Mouse (Mus musculus) midbrain, embryonic 14.5 days (tissue): ENCODE results near the gene Skap1. TPM values are rescaled to one million over a fixed set of nuclear protein-coding genes. Genes with fewer than 3 reads are reported as not detected.

Source experiments
- ATAC-seq: fragments of 200-750 bp; cut with Nextera tagmentation; 2 replicates; pipeline ENCODE4 v1.8.0; 2017; ENCODE audit warnings: moderate number of reproducible peaks, moderate library complexity; ENCODE audit not compliant: low FRiP score, low TSS enrichment
- DNase-seq: peaks from one replicate; pipeline ENCODE4 v3.0.0-alpha.2; 2015
- H3K27ac ChIP-seq: fragments of 300-500 bp; sonication (generic); replicated peaks from 2 replicates; pipeline ENCODE4 v1.5.1; 2014; ENCODE audit warnings: mild to moderate bottlenecking, low read depth, low read length, moderate library complexity
- H3K27me3 ChIP-seq: fragments of 300-500 bp; sonication (generic); 2 replicates; pipeline ENCODE4 v1.6.1; 2014; ENCODE audit warnings: low read length, control low read depth, mixed read lengths; ENCODE audit not compliant: control insufficient read depth, insufficient read depth
- H3K36me3 ChIP-seq: fragments of 300-500 bp; sonication (generic); 2 replicates; pipeline ENCODE4 v1.6.1; 2014; ENCODE audit warnings: low read length, control low read depth; ENCODE audit not compliant: control insufficient read depth, insufficient read depth
- H3K4me1 ChIP-seq: fragments of 300-500 bp; sonication (generic); 2 replicates; pipeline ENCODE4 v1.6.1; 2014; ENCODE audit warnings: mild to moderate bottlenecking, antibody characterized with exemption, low read length, control low read depth; ENCODE audit not compliant: control insufficient read depth, insufficient read depth
- H3K4me2 ChIP-seq: fragments of 300-500 bp; sonication (generic); 2 replicates; pipeline ENCODE4 v1.6.1; 2014; ENCODE audit warnings: mild to moderate bottlenecking, low read length, moderate library complexity
- H3K4me3 ChIP-seq: fragments of 300-500 bp; sonication (generic); replicated peaks from 2 replicates; pipeline ENCODE4 v1.5.1; 2014; ENCODE audit warnings: low read depth, low read length
- H3K9ac ChIP-seq: fragments of 300-500 bp; sonication (generic); replicated peaks from 2 replicates; pipeline ENCODE4 v1.6.1; 2014; ENCODE audit warnings: mild to moderate bottlenecking, low read length, moderate library complexity
- H3K9me3 ChIP-seq: fragments of 300-500 bp; sonication (generic); 2 replicates; pipeline ENCODE4 v1.6.1; 2016; ENCODE audit warnings: low read length, control low read depth, mixed read lengths; ENCODE audit not compliant: control insufficient read depth
- WGBS: fragments of 180-500 bp; shearing (Covaris S2); extraction: QIAGEN DNeasy Blood & Tissue Kit; methylation state at CpG from one replicate; pipeline ENCODE4 v1.1.7; 2014; 5-methylcytosine and 5-hydroxymethylcytosine counted together
- polyA plus RNA-seq: library from polyadenylated mRNA; unstranded; fragments of >200 nt; fragmentation: Nextera tagmentation; extraction: Ambion mirVana; gene quantifications from 2 replicates; pipeline ENCODE4 v1.2.1, GENCODE M21; 2014

Skap1 gene
- polyA plus RNA-seq, 1 experiment from 2014 or later = 2.9 TPM

GRCm38 (mm10) chr11:96589828-96590227 is 125.4 kb downstream of the Skap1 start:
- no peaks in the 10 kb centered on the region for H3K36me3 ChIP-seq
- 82% methylated on average over 3 of the region's 3 CpGs for WGBS
- no peaks in the 10 kb centered on the region for H3K27me3 ChIP-seq
- no peak for ATAC-seq
- H3K9ac ChIP-seq = no peak overlapping the region
- no peak overlapping the region for H3K4me3 ChIP-seq
- H3K4me1 ChIP-seq = no peaks in the 10 kb centered on the region
- no peaks in the 10 kb centered on the region for H3K9me3 ChIP-seq
- H3K4me2 ChIP-seq = no peak overlapping the region
- no peak for DNase-seq
- no peak overlapping the region for H3K27ac ChIP-seq

GRCm38 (mm10) chr11:96595890-96596289 is 131.5 kb downstream of the Skap1 start:
- WGBS = 32% methylated on average over 12 of the region's 12 CpGs

GRCm38 (mm10) chr11:96596301-96596700 is 131.9 kb downstream of the Skap1 start:
- Histone ChIP-seq H3K36me3 (no peaks in the 10 kb centered on the region), H3K27me3 (no peaks in the 10 kb centered on the region), H3K27ac (peak overlapping the region; percentile 14; the same call in 1 of the 2 replicates), H3K4me1 (peaks cover 14% of the 10 kb centered on the region), H3K4me3 (0 out of 2 replicates have a peak overlapping the region, but pooled peaks have one; percentile 4), H3K9ac (no peak overlapping the region), H3K4me2 (peak overlapping the region; percentile 38), H3K9me3 (no peaks in the 10 kb centered on the region)
- DNase-seq (peak; percentile 40), ATAC-seq (no peak)
- 12% methylated on average over 6 of the region's 6 CpGs for WGBS

More at GRCm38 (mm10) chr11:96595890-96596289, 131.5 kb downstream of the Skap1 start:
- H3K4me2 ChIP-seq = peak overlapping the region; percentile 38
- H3K27ac ChIP-seq = peak overlapping the region; percentile 14; the same call in 1 of the 2 replicates
- H3K9me3 ChIP-seq = no peaks in the 10 kb centered on the region
- no peak overlapping the region for H3K9ac ChIP-seq
- DNase-seq (peak; percentile 40), ATAC-seq (no peak)
- H3K4me3 ChIP-seq = 0 out of 2 replicates have a peak overlapping the region, but pooled peaks have one; percentile 4
- no peaks in the 10 kb centered on the region for H3K36me3 ChIP-seq
- peaks cover 14% of the 10 kb centered on the region for H3K4me1 ChIP-seq
- no peaks in the 10 kb centered on the region for H3K27me3 ChIP-seq

- 74% methylated on average over 3 of the region's 3 CpGs for WGBS
- Histone ChIP-seq H3K4me2 (no peak overlapping the region), H3K27ac (no peak overlapping the region), H3K4me1 (no peaks in the 10 kb centered on the region), H3K4me3 (no peak overlapping the region), H3K9ac (no peak overlapping the region), H3K9me3 (no peaks in the 10 kb centered on the region), H3K36me3 (no peaks in the 10 kb centered on the region), H3K27me3 (no peaks in the 10 kb centered on the region)
- ATAC-seq (no peak), DNase-seq (no peak)
These were observed 138.4 kb downstream of the Skap1 start for GRCm38 (mm10) chr11:96602806-96603205.

GRCm38 (mm10) chr11:96604306-96604705 is 139.9 kb downstream of the Skap1 start:
- Histone ChIP-seq H3K4me3 (no peak overlapping the region), H3K4me2 (no peak overlapping the region), H3K27ac (no peak overlapping the region), H3K36me3 (no peaks in the 10 kb centered on the region), H3K9me3 (no peaks in the 10 kb centered on the region), H3K4me1 (no peaks in the 10 kb centered on the region), H3K9ac (no peak overlapping the region), H3K27me3 (no peaks in the 10 kb centered on the region)
- no peak for ATAC-seq
- WGBS = 72% methylated on average over 6 of the region's 6 CpGs
- DNase-seq = no peak

GRCm38 (mm10) chr11:96604751-96605450 is 140.5 kb downstream of the Skap1 start:
- no peaks in the 10 kb centered on the region for H3K9me3 ChIP-seq
- H3K4me2 ChIP-seq = no peak overlapping the region
- H3K9ac ChIP-seq = no peak overlapping the region
- ATAC-seq (no peak), DNase-seq (no peak)
- H3K4me1 ChIP-seq = no peaks in the 10 kb centered on the region
- no peaks in the 10 kb centered on the region for H3K27me3 ChIP-seq
- no peak overlapping the region for H3K4me3 ChIP-seq
- no peak overlapping the region for H3K27ac ChIP-seq
- WGBS = 66% methylated on average over 7 of the region's 7 CpGs
- H3K36me3 ChIP-seq = no peaks in the 10 kb centered on the region

GRCm38 (mm10) chr11:96605516-96605915 is 141.1 kb downstream of the Skap1 start:
- Histone ChIP-seq H3K9ac (no peak overlapping the region), H3K9me3 (no peaks in the 10 kb centered on the region), H3K36me3 (no peaks in the 10 kb centered on the region), H3K27me3 (no peaks in the 10 kb centered on the region), H3K4me2 (no peak overlapping the region), H3K27ac (no peak overlapping the region), H3K4me1 (no peaks in the 10 kb centered on the region), H3K4me3 (no peak overlapping the region)
- ATAC-seq (no peak), DNase-seq (no peak)
- WGBS = 85% methylated on average over 6 of the region's 6 CpGs

- H3K4me2 ChIP-seq = no peak overlapping the region
- H3K9ac ChIP-seq = no peak overlapping the region
- no peak overlapping the region for H3K27ac ChIP-seq
- DNase-seq (no peak), ATAC-seq (no peak)
- no peaks in the 10 kb centered on the region for H3K9me3 ChIP-seq
- no peaks in the 10 kb centered on the region for H3K4me1 ChIP-seq
- H3K36me3 ChIP-seq = no peaks in the 10 kb centered on the region
- 77% methylated on average over 11 of the region's 11 CpGs for WGBS
- H3K27me3 ChIP-seq = no peaks in the 10 kb centered on the region
- no peak overlapping the region for H3K4me3 ChIP-seq
These were observed 148.2 kb downstream of the Skap1 start for GRCm38 (mm10) chr11:96612596-96612995.

- DNase-seq (no peak), ATAC-seq (no peak)
- Histone ChIP-seq H3K27me3 (no peaks in the 10 kb centered on the region), H3K36me3 (no peaks in the 10 kb centered on the region), H3K27ac (no peak overlapping the region), H3K4me2 (no peak overlapping the region), H3K9me3 (no peaks in the 10 kb centered on the region), H3K4me3 (no peak overlapping the region), H3K9ac (no peak overlapping the region), H3K4me1 (peaks cover 18% of the 10 kb centered on the region; the same call in 1 of the 2 replicates)
- 76% methylated on average over 5 of the region's 5 CpGs for WGBS
These were observed 152.4 kb downstream of the Skap1 start for GRCm38 (mm10) chr11:96616792-96617191.
